Mouse (Mus musculus): ENCODE data around the gene Bcl2l11.

GRCm38 (mm10) chr2:128079316-128079715, 46.5 kb upstream of the Bcl2l11 start:
- TF ChIP-seq POLR2A (IDR thresholded peaks at IDR 0.05; ENCODE audit: insufficient read depth, low read depth, low read length) (no peak), CTCF (IDR thresholded peaks at IDR 0.05; ENCODE audit: insufficient read depth, low read depth, low read length) (no peak)

Data from olfactory bulb, adult 2 months (tissue).